ENCODE assay signal across 21 mouse cellular contexts in genomic region chr11:32445637-32446226, GRCm38 (mm10). TPM values are rescaled to one million over a fixed set of nuclear protein-coding genes. Genes with fewer than 3 reads are reported as not detected.
DNase-seq lines count a peak whose midpoint lies in the region; ATAC-seq and TF ChIP-seq lines count a peak whose summit lies in the region.
"Had no signal": no experiment of that assay in that cellular context is flagged by ENCODE, and none has a peak within 500 bp of the region (broad histone marks: within the 10 kb centered on the region; RNA-seq: fewer than 3 reads in every experiment).

No protein-coding gene starts in this region.

- no peak overlapping the region for H3K4me3 ChIP-seq in lung, embryonic 16.5 days (ENCODE audit: low read length)
- H3K4me3 ChIP-seq in lung, adult 2 months (replicated peaks; ENCODE audit: extremely low read depth, low read depth, low read length), result no peak overlapping the region
- H3K4me3 ChIP-seq in kidney, adult 2 months (ENCODE audit: insufficient read depth, low read depth, low read length), result no peak overlapping the region
- no peak overlapping the region for H3K4me3 ChIP-seq in neural tube, embryonic 15.5 days (replicated peaks)
- H3K4me3 ChIP-seq: embryonic facial prominence, embryonic 13.5 days; layer of hippocampus, adult 2 months; liver, embryonic 12.5 days; midbrain, embryonic 10.5 days; neural tube, embryonic 12.5 days had no signal

- no peak overlapping the region for H3K27ac ChIP-seq in lung, embryonic 16.5 days (ENCODE audit: low read length)
- H3K27ac ChIP-seq in kidney, adult 2 months (ENCODE audit: insufficient read depth, low read depth, low read length), result no peak overlapping the region
- H3K27ac ChIP-seq in neural tube, embryonic 15.5 days (replicated peaks), result no peak overlapping the region
- H3K27ac ChIP-seq: embryonic facial prominence, embryonic 13.5 days; layer of hippocampus, adult 2 months; liver, embryonic 12.5 days; midbrain, embryonic 10.5 days; neural tube, embryonic 12.5 days had no signal

- no peaks in the 10 kb centered on the region for H3K27me3 ChIP-seq in lung, embryonic 16.5 days (ENCODE audit: control insufficient read depth, insufficient read depth, low read depth, low read length)
- no peaks in the 10 kb centered on the region for H3K27me3 ChIP-seq in kidney, adult 2 months (replicated peaks; ENCODE audit: control insufficient read depth, insufficient read depth, low read length)
- no peaks in the 10 kb centered on the region for H3K27me3 ChIP-seq in neural tube, embryonic 15.5 days (replicated peaks)
- H3K27me3 ChIP-seq: embryonic facial prominence, embryonic 13.5 days; liver, embryonic 12.5 days; neural tube, embryonic 12.5 days had no signal

- 63% methylated on average over 6 of the region's 6 CpGs for WGBS in lung, embryonic 16.5 days
- 46% methylated on average over 6 of the region's 6 CpGs for WGBS in lung, adult 2 months
- WGBS in kidney, adult 2 months, result 76% methylated on average over 6 of the region's 6 CpGs
- WGBS in neural tube, embryonic 15.5 days, result 85% methylated on average over 6 of the region's 6 CpGs

- TF ChIP-seq CTCF in lung, adult 2 months (IDR thresholded peaks at IDR 0.05; ENCODE audit: insufficient read depth, low read length), result no peak
- no peak for TF ChIP-seq CTCF in kidney, adult 2 months (conservative IDR thresholded peaks at IDR 0.05; ENCODE audit: insufficient read depth, insufficient read length, low read depth, low read length)

- no peaks in the 10 kb centered on the region for H3K36me3 ChIP-seq in lung, embryonic 16.5 days (ENCODE audit: control insufficient read depth, insufficient read depth, low read length)
- no peaks in the 10 kb centered on the region for H3K36me3 ChIP-seq in kidney, adult 2 months (ENCODE audit: control insufficient read depth, insufficient read depth, low read length)
- H3K36me3 ChIP-seq in neural tube, embryonic 15.5 days, result no peaks in the 10 kb centered on the region
- H3K36me3 ChIP-seq: embryonic facial prominence, embryonic 13.5 days; liver, embryonic 12.5 days; midbrain, embryonic 10.5 days; neural tube, embryonic 12.5 days had no signal

- no peak for DNase-seq in lung, adult 2 months
- DNase-seq in CD4-positive, CD25-positive, alpha-beta regulatory T cell, adult 2 months (ENCODE audit: low read depth, low spot score), result peak; percentile 64
- DNase-seq in kidney, adult 2 months, result no peak
- DNase-seq in spleen, postnatal 10 days (ENCODE audit: low spot score in 2 of 2), result no peak
- DNase-seq: adrenal gland, adult 2 months; cerebellum, postnatal 10 days; gastrocnemius, postnatal 25 days; kidney, adult 8-10 months; kidney, postnatal 14 days; left cerebral cortex, postnatal 4 days; right cerebral cortex, adult 18-20 months had no signal

- H3K4me2 ChIP-seq in lung, embryonic 16.5 days (ENCODE audit: low read depth, low read length), result no peak overlapping the region
- H3K4me2 ChIP-seq in neural tube, embryonic 15.5 days, result no peak overlapping the region
- H3K4me2 ChIP-seq: embryonic facial prominence, embryonic 13.5 days; liver, embryonic 12.5 days; neural tube, embryonic 12.5 days had no signal

- no peak for TF ChIP-seq POLR2A in lung, adult 2 months (IDR thresholded peaks at IDR 0.05; ENCODE audit: borderline replicate concordance, extremely low read depth, low read depth, low read length)
- TF ChIP-seq POLR2A in kidney, adult 2 months (IDR thresholded peaks at IDR 0.05; ENCODE audit: low read depth, low read length), result no peak

- no peaks in the 10 kb centered on the region for H3K4me1 ChIP-seq in lung, embryonic 16.5 days (replicated peaks; ENCODE audit: control insufficient read depth, insufficient read depth, low read length)
- no peaks in the 10 kb centered on the region for H3K4me1 ChIP-seq in lung, adult 2 months (ENCODE audit: control insufficient read depth, insufficient read depth, low read length)
- H3K4me1 ChIP-seq in kidney, adult 2 months (ENCODE audit: control insufficient read depth, insufficient read depth, low read length), result no peaks in the 10 kb centered on the region
- no peaks in the 10 kb centered on the region for H3K4me1 ChIP-seq in neural tube, embryonic 15.5 days
- H3K4me1 ChIP-seq: neural tube, embryonic 12.5 days had no signal

- peak; percentile 36; the same call in 1 of the 2 replicates for ATAC-seq in lung, embryonic 16.5 days (ENCODE audit: low read depth)
- peak; percentile 92 for ATAC-seq in activated CD4-positive, CD25-positive, alpha-beta regulatory T cell, adult 4 months
- ATAC-seq in megakaryocyte progenitor cell, adult 5-6 weeks (replicated peaks; ENCODE audit: poor library complexity), result peak; percentile 77
- ATAC-seq in neural tube, embryonic 15.5 days (ENCODE audit: low FRiP score), result no peak
- ATAC-seq: forebrain, embryonic 14.5 days; liver, embryonic 12.5 days had no signal

- no peaks in the 10 kb centered on the region for H3K9me3 ChIP-seq in lung, embryonic 16.5 days (ENCODE audit: control insufficient read depth, low read length)
- H3K9me3 ChIP-seq in neural tube, embryonic 15.5 days (replicated peaks), result no peaks in the 10 kb centered on the region
- H3K9me3 ChIP-seq: embryonic facial prominence, embryonic 13.5 days; liver, embryonic 12.5 days; midbrain, embryonic 10.5 days; neural tube, embryonic 12.5 days had no signal

- no peak overlapping the region for H3K9ac ChIP-seq in lung, embryonic 16.5 days (ENCODE audit: low read length)
- H3K9ac ChIP-seq in neural tube, embryonic 15.5 days (replicated peaks), result no peak overlapping the region
- H3K9ac ChIP-seq: embryonic facial prominence, embryonic 13.5 days; liver, embryonic 12.5 days; neural tube, embryonic 12.5 days had no signal

RNA-seq across cellular contexts. Expression of gene Ubtd2, which starts 9.4 kb away (rescaled TPM):
- polyA plus RNA-seq in lung, embryonic 16.5 days (2015; fragmentation: Nextera tagmentation; extraction: Ambion mirVana), result 38.2 and 42.0 TPM in 2 replicates
- 8.8 and 11.8 TPM in 2 replicates for polyA plus RNA-seq in lung, adult 2 months (2012; rRNA removed)
- polyA plus RNA-seq in activated CD4-positive, CD25-positive, alpha-beta regulatory T cell, adult 4 months (2017; shearing (Covaris generic)), result 1 to 10 TPM; 2.3 to 3.1 TPM
- total RNA-seq in megakaryocyte progenitor cell, adult 5-6 weeks (2015), result 6.5 and 9.7 TPM in 2 replicates
- total RNA-seq in megakaryocyte progenitor cell, adult 5-6 weeks (2017), result 2.6 and 4.0 TPM in 2 replicates
- 4.6 and 5.4 TPM in 2 replicates for polyA plus RNA-seq in kidney, adult 2 months (2012; rRNA removed)
- polyA plus RNA-seq in neural tube, embryonic 15.5 days (2015; fragmentation: Nextera tagmentation; extraction: Ambion mirVana), result 34.9 and 38.5 TPM in 2 replicates
